Mouse (Mus musculus) cerebellum, adult 2 months (tissue): ENCODE results near the gene Sult2b1. TPM values are rescaled to one million over a fixed set of nuclear protein-coding genes. Genes with fewer than 3 reads are reported as not detected.
A peak's percentile ranks its signal among the peaks of the same experiment; 100 is the strongest.

Experiments
- DNase-seq, 2 experiments: peaks; one replicate each; pipeline ENCODE4 v3.0.0; 2021
- H3K27ac ChIP-seq: fragments of 200-500 bp; 2 replicates; pipeline ENCODE4 v1.5.1; 2012; ENCODE audit warnings: low read length, control low read depth, inconsistent platforms; ENCODE audit not compliant: insufficient read depth
- H3K27me3 ChIP-seq: fragments of 200-500 bp; 2 replicates; pipeline ENCODE4 v1.6.1; 2012; ENCODE audit warnings: inconsistent platforms, mild to moderate bottlenecking, low read length, moderate library complexity; ENCODE audit not compliant: control insufficient read depth, insufficient read depth
- H3K4me1 ChIP-seq: fragments of 200-500 bp; 2 replicates; pipeline ENCODE4 v1.6.1; 2011; ENCODE audit warnings: low read length; ENCODE audit not compliant: control insufficient read depth, insufficient read depth
- H3K4me3 ChIP-seq: fragments of 200-500 bp; replicated peaks from 2 replicates; pipeline ENCODE3; 2011; ENCODE audit warnings: mild to moderate bottlenecking, low read depth, low read length, control low read depth; ENCODE audit not compliant: insufficient read depth
- CTCF ChIP-seq: fragments of 200-500 bp; IDR thresholded peaks from 2 replicates; pipeline ENCODE4 v1.5.1; 2011; ENCODE audit warnings: low read depth, mild to moderate bottlenecking, control low read depth, low read length, moderate library complexity, borderline replicate concordance; ENCODE audit not compliant: insufficient read depth
- POLR2A ChIP-seq: fragments of 200-500 bp; IDR thresholded peaks from 2 replicates; pipeline ENCODE4 v1.6.1; 2011; ENCODE audit warnings: low read length, control low read depth, borderline replicate concordance; ENCODE audit not compliant: insufficient read depth
- WGBS: fragments of 180-500 bp; shearing (Covaris S2); methylation state at CpG from one replicate; pipeline ENCODE4 v1.1.7; 2018; 5-methylcytosine and 5-hydroxymethylcytosine counted together
- polyA plus RNA-seq: library from polyadenylated mRNA; depleted of rRNA; stranded (reverse); fragments of >200 nt; gene quantifications from 2 replicates; pipeline ENCODE4 v1.2.3, GENCODE M21; 2012

The Sult2b1 gene
- polyA plus RNA-seq, 1 experiment = 10.6 TPM

- 32% methylated on average over 11 of the region's 11 CpGs for WGBS
- peak overlapping the region; percentile 45 for H3K27ac ChIP-seq
- no peaks in the 10 kb centered on the region for H3K27me3 ChIP-seq
- peak overlapping the region; percentile 57 for H3K4me3 ChIP-seq
- peaks cover 10% of the 10 kb centered on the region for H3K4me1 ChIP-seq
- DNase-seq = peak in 1 of 2 experiments; percentile 63
- TF ChIP-seq POLR2A (no peak), CTCF (no peak)
Measured at GRCm38 (mm10) chr7:45701072-45701471, 83.4 kb downstream of the Sult2b1 start.

- TF ChIP-seq POLR2A (peak; percentile 36; the same call in 1 of the 2 replicates), CTCF (no peak)
- 2% methylated on average over 20 of the region's 20 CpGs for WGBS
- no peaks in the 10 kb centered on the region for H3K27me3 ChIP-seq
- peak; percentile 83 to 87 for DNase-seq
- peak overlapping the region; percentile 83 for H3K27ac ChIP-seq
- H3K4me1 ChIP-seq = peaks cover 10% of the 10 kb centered on the region
- H3K4me3 ChIP-seq = peak overlapping the region; percentile 67
Measured at GRCm38 (mm10) chr7:45700301-45701015, 84.0 kb downstream of the Sult2b1 start.

- no peaks in the 10 kb centered on the region for H3K27me3 ChIP-seq
- H3K4me1 ChIP-seq = peaks cover 10% of the 10 kb centered on the region
- no peak for TF ChIP-seq CTCF
- peak; percentile 42; the same call in 1 of the 2 replicates for TF ChIP-seq POLR2A
- peak within 1 kb of the TSS; percentile 67 for H3K4me3 ChIP-seq
- 1% methylated on average over 35 of the region's 36 CpGs for WGBS
- DNase-seq = peak; percentile 57 to 68
- peak within 1 kb of the TSS; percentile 83 for H3K27ac ChIP-seq
Measured at GRCm38 (mm10) chr7:45699523-45700141, 84.8 kb downstream of the Sult2b1 start, which contains the start of gene Car11. Gene Car11, plus strand, starts transcription at chr7:45699843.

GRCm38 (mm10) chr7:45697894-45698293 lies 86.6 kb downstream of the Sult2b1 start:
- peak in 1 of 2 experiments; percentile 11 for DNase-seq
- Histone ChIP-seq H3K27ac (no peak overlapping the region), H3K27me3 (no peaks in the 10 kb centered on the region), H3K4me1 (peaks cover 6% of the 10 kb centered on the region), H3K4me3 (no peak overlapping the region)
- TF ChIP-seq POLR2A = no peak
- TF ChIP-seq CTCF = no peak
- 89% methylated on average over 7 of the region's 7 CpGs for WGBS

- Histone ChIP-seq H3K4me3 (no peak overlapping the region), H3K27ac (no peak overlapping the region), H3K27me3 (no peaks in the 10 kb centered on the region), H3K4me1 (peaks cover 4% of the 10 kb centered on the region)
- no peak for DNase-seq
- WGBS = 21% methylated on average over 6 of the region's 6 CpGs
- TF ChIP-seq POLR2A (no peak), CTCF (no peak)
Measured at GRCm38 (mm10) chr7:45695098-45695497, 89.4 kb downstream of the Sult2b1 start.

GRCm38 (mm10) chr7:45693921-45694591 lies 90.4 kb downstream of the Sult2b1 start, which contains the start of gene Sec1:
Gene Sec1, minus strand, starts transcription at chr7:45694402.
- Histone ChIP-seq H3K27me3 (no peaks in the 10 kb centered on the region), H3K4me1 (peaks cover 4% of the 10 kb centered on the region), H3K27ac (no peak within 1 kb of the TSS), H3K4me3 (no peak within 1 kb of the TSS)
- WGBS = 88% methylated on average over 50 of the region's 50 CpGs
- DNase-seq = no peak
- TF ChIP-seq POLR2A = no peak
- TF ChIP-seq CTCF = no peak

GRCm38 (mm10) chr7:45692364-45692763 lies 92.1 kb downstream of the Sult2b1 start:
- Histone ChIP-seq H3K4me3 (no peak overlapping the region), H3K27ac (no peak overlapping the region), H3K4me1 (no peaks in the 10 kb centered on the region), H3K27me3 (no peaks in the 10 kb centered on the region)
- no peak for TF ChIP-seq CTCF
- TF ChIP-seq POLR2A = no peak
- no peak for DNase-seq
- WGBS = 82% methylated on average over 2 of the region's 2 CpGs
